Mouse (Mus musculus) intestine, embryonic 16.5 days (tissue): ENCODE results near the gene Lcn4. TPM values are rescaled to one million over a fixed set of nuclear protein-coding genes. Genes with fewer than 3 reads are reported as not detected.

ENCODE experiments used
- ATAC-seq: fragments of 200-750 bp; cut with Nextera tagmentation; 2 replicates; pipeline ENCODE4 v1.8.0; 2017; ENCODE audit warnings: moderate TSS enrichment, moderate library complexity
- H3K27ac ChIP-seq: fragments of 300-500 bp; sonication (generic); 2 replicates; pipeline ENCODE4 v1.5.1; 2014; ENCODE audit warnings: mild to moderate bottlenecking, low read length
- H3K27me3 ChIP-seq: fragments of 300-500 bp; sonication (generic); replicated peaks from 2 replicates; pipeline ENCODE4 v1.6.1; 2014; ENCODE audit warnings: low read length, control low read depth, mixed read lengths; ENCODE audit not compliant: control insufficient read depth, insufficient read depth
- H3K36me3 ChIP-seq: fragments of 300-500 bp; sonication (generic); 2 replicates; pipeline ENCODE4 v1.6.1; 2014; ENCODE audit warnings: low read length, control low read depth; ENCODE audit not compliant: control insufficient read depth, insufficient read depth
- H3K4me1 ChIP-seq: fragments of 300-500 bp; sonication (generic); 2 replicates; pipeline ENCODE4 v1.6.1; 2014; ENCODE audit warnings: low read length, control low read depth, mixed read lengths; ENCODE audit not compliant: control insufficient read depth, insufficient read depth
- H3K4me2 ChIP-seq: fragments of 300-500 bp; sonication (generic); 2 replicates; pipeline ENCODE4 v1.6.1; 2014; ENCODE audit warnings: low read depth, low read length, control low read depth
- H3K4me3 ChIP-seq: fragments of 300-500 bp; sonication (generic); 2 replicates; pipeline ENCODE4 v1.5.1; 2014; ENCODE audit warnings: mild to moderate bottlenecking, low read length
- H3K9ac ChIP-seq: fragments of 300-500 bp; sonication (generic); 2 replicates; pipeline ENCODE4 v1.6.1; 2014; ENCODE audit warnings: low read depth, low read length
- H3K9me3 ChIP-seq: fragments of 300-500 bp; sonication (generic); 2 replicates; pipeline ENCODE4 v1.6.1; 2016; ENCODE audit warnings: low read length, control low read depth; ENCODE audit not compliant: control insufficient read depth
- WGBS: fragments of 180-500 bp; shearing (Covaris S2); extraction: QIAGEN DNeasy Blood & Tissue Kit; methylation state at CpG from one replicate; pipeline ENCODE4 v1.1.7; 2014; 5-methylcytosine and 5-hydroxymethylcytosine counted together
- polyA plus RNA-seq: library from polyadenylated mRNA; unstranded; fragments of >200 nt; fragmentation: Nextera tagmentation; extraction: Ambion mirVana; gene quantifications from 2 replicates; pipeline ENCODE4 v1.2.1, GENCODE M21; 2015

The Lcn4 gene
- polyA plus RNA-seq, 1 experiment from 2014 or later: not detected

DNA sequence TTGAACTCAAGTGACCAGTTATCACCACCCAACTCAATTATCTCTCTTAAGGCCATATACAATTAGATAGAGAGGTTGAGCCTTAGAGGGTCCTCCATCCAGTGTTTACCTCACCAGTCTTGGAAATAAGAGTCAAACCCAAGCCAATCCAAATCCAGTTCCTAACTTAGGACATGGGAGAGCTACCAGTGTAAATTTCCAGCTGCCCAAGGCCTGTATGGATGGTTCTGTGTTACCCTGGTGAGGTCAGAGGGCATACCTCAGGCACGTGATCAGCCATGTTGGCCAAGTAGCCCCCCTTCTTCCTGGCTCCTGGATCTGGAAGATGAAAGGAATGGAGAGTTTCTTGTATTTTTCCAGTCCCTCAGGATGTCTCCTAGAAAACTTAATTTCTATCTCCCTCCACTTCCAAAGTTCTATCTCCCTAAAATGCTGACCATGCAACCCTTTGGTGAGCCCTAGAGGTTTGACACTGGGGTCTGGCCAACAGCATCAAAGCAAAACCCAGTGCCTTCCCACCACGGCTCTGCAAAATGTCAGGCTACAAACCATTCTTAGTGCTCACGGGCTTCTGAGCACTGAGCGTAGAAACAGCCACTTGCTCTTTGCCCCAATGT is 33.7 kb downstream of the Lcn4 start:
- Histone ChIP-seq H3K27ac (no peak overlapping the region), H3K4me3 (no peak overlapping the region), H3K27me3 (no peaks in the 10 kb centered on the region), H3K4me1 (peaks cover 25% of the 10 kb centered on the region), H3K9me3 (no peaks in the 10 kb centered on the region), H3K4me2 (peak overlapping the region; percentile 62; the same call in 1 of the 2 replicates), H3K9ac (no peak overlapping the region), H3K36me3 (peaks cover 11% of the 10 kb centered on the region)
- no peak for ATAC-seq
- WGBS: 75% methylated on average over 4 of the region's 4 CpGs

GRCm38 (mm10) chr2:26636325-26636635 is 34.8 kb downstream of the Lcn4 start:
- no peak overlapping the region for H3K27ac ChIP-seq

DNA sequence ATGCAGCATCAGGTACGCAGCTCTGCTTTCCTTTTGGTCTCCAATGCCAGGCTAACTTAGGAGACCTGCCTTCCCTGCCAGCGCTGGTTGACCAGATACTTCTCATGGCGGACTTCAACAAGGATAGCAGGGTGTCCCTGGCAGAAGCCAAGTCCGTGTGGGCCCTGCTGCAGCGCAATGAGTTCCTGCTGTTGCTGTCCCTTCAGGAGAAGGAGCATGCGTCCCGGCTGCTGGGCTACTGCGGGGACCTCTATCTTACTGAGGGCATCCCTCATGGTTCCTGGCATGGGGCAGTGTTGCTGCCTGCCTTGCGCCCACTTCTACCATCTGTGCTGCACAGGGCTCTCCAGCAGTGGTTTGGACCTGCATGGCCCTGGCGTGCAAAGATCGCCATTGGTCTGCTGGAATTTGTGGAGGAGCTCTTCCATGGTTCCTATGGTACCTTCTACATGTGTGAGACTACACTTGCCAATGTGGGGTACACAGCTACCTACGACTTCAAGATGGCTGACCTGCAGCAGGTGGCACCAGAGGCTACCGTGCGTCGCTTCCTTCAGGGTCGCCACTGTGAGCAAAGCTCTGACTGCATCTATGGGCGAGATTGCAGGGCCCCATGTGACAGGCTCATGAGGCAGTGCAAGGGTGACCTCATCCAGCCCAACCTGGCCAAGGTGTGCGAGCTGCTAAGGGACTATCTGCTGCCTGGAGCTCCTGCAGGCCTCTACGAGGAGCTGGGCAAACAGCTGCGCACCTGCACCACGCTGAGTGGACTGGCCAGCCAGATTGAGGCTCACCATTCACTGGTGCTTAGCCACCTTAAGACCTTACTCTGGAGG is 35.4 kb downstream of the Lcn4 start:
- H3K9me3 ChIP-seq: no peaks in the 10 kb centered on the region
- H3K4me3 ChIP-seq: no peak overlapping the region
- H3K27me3 ChIP-seq: no peaks in the 10 kb centered on the region
- ATAC-seq: 0 out of 2 replicates have a peak, but pooled peaks have one; percentile 8
- H3K4me2 ChIP-seq: no peak overlapping the region
- peaks cover 11% of the 10 kb centered on the region for H3K36me3 ChIP-seq
- no peak overlapping the region for H3K9ac ChIP-seq
- peaks cover 26% of the 10 kb centered on the region for H3K4me1 ChIP-seq
- peak overlapping the region; percentile 25; the same call in 1 of the 2 replicates for H3K27ac ChIP-seq
- 68% methylated on average over 21 of the region's 21 CpGs for WGBS

More at GRCm38 (mm10) chr2:26636325-26636635, 34.8 kb downstream of the Lcn4 start:
- Histone ChIP-seq H3K9me3 (no peaks in the 10 kb centered on the region), H3K4me3 (no peak overlapping the region), H3K27me3 (no peaks in the 10 kb centered on the region), H3K36me3 (peaks cover 11% of the 10 kb centered on the region), H3K4me1 (peaks cover 23% of the 10 kb centered on the region), H3K4me2 (no peak overlapping the region), H3K9ac (no peak overlapping the region)
- no peak for ATAC-seq
- WGBS: 31% methylated on average over 2 of the region's 2 CpGs

GRCm38 (mm10) chr2:26634629-26635488 is 36.2 kb downstream of the Lcn4 start:
- H3K4me2 ChIP-seq: no peak overlapping the region
- no peaks in the 10 kb centered on the region for H3K27me3 ChIP-seq
- H3K4me3 ChIP-seq: no peak overlapping the region
- H3K9me3 ChIP-seq: no peaks in the 10 kb centered on the region
- peak overlapping the region; percentile 25; the same call in 1 of the 2 replicates for H3K27ac ChIP-seq
- H3K4me1 ChIP-seq: peaks cover 29% of the 10 kb centered on the region
- no peak overlapping the region for H3K9ac ChIP-seq
- peaks cover 11% of the 10 kb centered on the region for H3K36me3 ChIP-seq
- ATAC-seq: no peak
- 64% methylated on average over 12 of the region's 12 CpGs for WGBS

DNA sequence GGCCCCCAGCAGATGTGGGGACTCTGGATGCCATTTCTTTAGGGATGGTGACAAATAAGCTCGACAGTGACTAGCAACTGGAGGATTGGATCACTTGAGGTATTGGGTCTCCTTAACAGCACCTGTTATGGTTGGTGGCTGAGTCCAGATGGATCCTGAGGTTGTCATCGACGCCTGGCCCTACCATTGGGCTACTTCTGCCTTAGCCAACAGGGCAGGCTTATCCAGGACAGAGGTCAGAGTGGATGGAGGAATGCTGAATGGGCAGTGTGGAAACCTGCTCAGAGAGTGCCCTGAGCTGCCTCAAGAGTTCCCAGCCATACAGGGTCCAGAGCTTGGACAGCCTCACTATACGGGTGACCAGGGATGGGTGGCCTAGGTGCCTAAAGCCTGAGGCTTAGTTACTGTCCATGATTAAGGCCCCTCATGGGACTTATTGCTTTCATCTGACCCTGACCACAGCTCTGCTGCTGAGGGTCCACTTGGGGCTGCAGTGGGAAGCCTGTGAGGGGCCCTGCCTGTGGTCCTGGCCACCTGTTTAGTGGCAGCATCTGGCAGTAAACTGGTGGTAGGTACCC is 37.0 kb downstream of the Lcn4 start:
- peaks cover 11% of the 10 kb centered on the region for H3K36me3 ChIP-seq
- no peak overlapping the region for H3K27ac ChIP-seq
- H3K27me3 ChIP-seq: no peaks in the 10 kb centered on the region
- no peaks in the 10 kb centered on the region for H3K9me3 ChIP-seq
- H3K4me1 ChIP-seq: peaks cover 36% of the 10 kb centered on the region
- WGBS: 67% methylated on average over 4 of the region's 4 CpGs
- no peak for ATAC-seq
- H3K4me3 ChIP-seq: no peak overlapping the region
- no peak overlapping the region for H3K4me2 ChIP-seq
- H3K9ac ChIP-seq: no peak overlapping the region

DNA sequence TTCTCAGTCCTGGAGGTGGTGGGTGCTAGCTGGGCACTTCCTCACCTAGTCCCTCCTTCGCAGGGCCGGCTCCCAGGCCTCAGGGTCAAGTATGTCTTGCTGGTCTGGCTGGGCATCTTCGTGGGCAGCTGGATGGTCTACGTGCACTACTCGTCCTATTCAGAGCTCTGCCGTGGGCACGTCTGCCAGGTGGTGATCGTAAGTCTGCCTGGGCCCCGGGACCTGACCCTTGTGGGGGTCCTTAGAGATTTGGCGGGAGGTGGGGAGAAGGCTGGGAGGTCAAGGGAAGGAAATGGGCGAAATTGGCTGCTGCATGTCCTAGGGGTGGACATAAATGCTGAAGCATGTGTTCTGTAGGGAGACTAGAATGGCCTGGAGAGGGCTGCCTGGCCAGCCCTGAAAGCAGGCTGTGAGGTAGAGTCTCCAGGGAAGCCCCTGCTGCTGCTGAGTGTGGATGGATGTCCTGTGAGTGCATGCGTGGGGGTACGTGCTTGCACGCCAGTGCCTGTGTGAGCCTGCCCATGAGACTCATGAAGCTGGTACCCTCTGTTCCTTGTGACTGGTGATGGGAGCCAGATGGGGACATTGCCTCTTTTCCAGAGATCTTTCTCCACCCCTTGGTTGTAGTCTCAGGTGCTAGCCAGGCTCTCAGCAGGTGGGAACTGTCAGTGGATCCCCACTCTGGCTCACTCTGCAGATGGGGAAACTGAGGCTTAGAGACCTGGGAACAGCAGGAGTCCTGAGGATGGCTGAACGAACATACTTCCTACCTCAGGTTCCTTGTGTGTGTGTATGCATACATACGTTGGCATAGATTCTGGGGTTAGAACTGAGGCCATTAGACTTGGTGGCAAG is 38.3 kb downstream of the Lcn4 start:
- no peaks in the 10 kb centered on the region for H3K9me3 ChIP-seq
- no peak overlapping the region for H3K9ac ChIP-seq
- H3K4me1 ChIP-seq: peaks cover 32% of the 10 kb centered on the region
- no peak overlapping the region for H3K4me3 ChIP-seq
- WGBS: 83% methylated on average over 16 of the region's 16 CpGs
- H3K27me3 ChIP-seq: no peaks in the 10 kb centered on the region
- peaks cover 10% of the 10 kb centered on the region for H3K36me3 ChIP-seq
- no peak for ATAC-seq
- H3K27ac ChIP-seq: no peak overlapping the region
- H3K4me2 ChIP-seq: no peak overlapping the region

- H3K36me3 ChIP-seq: no peaks in the 10 kb centered on the region
- peaks cover 30% of the 10 kb centered on the region for H3K4me1 ChIP-seq
- no peak overlapping the region; the same call in 1 of the 2 replicates for H3K27ac ChIP-seq
- no peaks in the 10 kb centered on the region for H3K9me3 ChIP-seq
- peak overlapping the region; percentile 95 for H3K4me2 ChIP-seq
- peak overlapping the region; percentile 93 for H3K9ac ChIP-seq
- peak; percentile 22 for ATAC-seq
- no peaks in the 10 kb centered on the region for H3K27me3 ChIP-seq
- 24% methylated on average over 5 of the region's 5 CpGs for WGBS
- peak overlapping the region; percentile 75 for H3K4me3 ChIP-seq
These were observed 42.2 kb downstream of the Lcn4 start for GRCm38 (mm10) chr2:26628792-26629437.
